Mouse (Mus musculus) embryonic facial prominence, embryonic 11.5 days (tissue): Measurements from ENCODE around the gene Chic2. TPM values are rescaled to one million over a fixed set of nuclear protein-coding genes. Genes with fewer than 3 reads are reported as not detected.
A peak's percentile ranks its signal among the peaks of the same experiment; 100 is the strongest.

Experiments used
- ATAC-seq: fragments of 200-750 bp; cut with Nextera tagmentation; replicated peaks from 2 replicates; pipeline ENCODE4 v1.8.0; 2017; ENCODE audit warnings: low read depth; ENCODE audit not compliant: insufficient number of reproducible peaks, low FRiP score, low TSS enrichment
- DNase-seq: peaks from one replicate; pipeline ENCODE4 v3.0.0-alpha.2; 2015; ENCODE audit warnings: low spot score
- H3K27ac ChIP-seq: fragments of 300-500 bp; sonication (generic); replicated peaks from 2 replicates; pipeline ENCODE4 v1.5.1; 2014; ENCODE audit warnings: mild to moderate bottlenecking, low read depth, low read length, control low read depth
- H3K27me3 ChIP-seq: fragments of 300-500 bp; sonication (generic); 2 replicates; pipeline ENCODE4 v1.6.1; 2014; ENCODE audit warnings: mild to moderate bottlenecking, low read length, moderate library complexity, mixed read lengths; ENCODE audit not compliant: control insufficient read depth, insufficient read depth
- H3K36me3 ChIP-seq: fragments of 300-500 bp; sonication (generic); replicated peaks from 2 replicates; pipeline ENCODE4 v1.6.1; 2014; ENCODE audit warnings: low read depth, mild to moderate bottlenecking, low read length, moderate library complexity, mixed read lengths; ENCODE audit not compliant: control insufficient read depth, insufficient read depth
- H3K4me1 ChIP-seq: fragments of 300-500 bp; sonication (generic); 2 replicates; pipeline ENCODE4 v1.6.1; 2014; ENCODE audit warnings: low read length, mixed read lengths; ENCODE audit not compliant: control insufficient read depth, insufficient read depth
- H3K4me2 ChIP-seq: fragments of 300-500 bp; sonication (generic); 2 replicates; pipeline ENCODE4 v1.6.1; 2014; ENCODE audit warnings: low read depth, mild to moderate bottlenecking, control low read depth, low read length, moderate library complexity
- H3K4me3 ChIP-seq: fragments of 300-500 bp; sonication (generic); 2 replicates; pipeline ENCODE4 v1.5.1; 2014; ENCODE audit warnings: low read depth, low read length, control low read depth
- H3K9ac ChIP-seq: fragments of 300-500 bp; sonication (generic); replicated peaks from 2 replicates; pipeline ENCODE4 v1.6.1; 2014; ENCODE audit warnings: mild to moderate bottlenecking, control low read depth, low read length
- H3K9me3 ChIP-seq: fragments of 300-500 bp; sonication (generic); replicated peaks from 2 replicates; pipeline ENCODE4 v1.6.1; 2016; ENCODE audit warnings: mild to moderate bottlenecking, low read length, inconsistent platforms, mixed read lengths; ENCODE audit not compliant: control insufficient read depth
- WGBS: fragments of 180-500 bp; shearing (Covaris S2); extraction: QIAGEN DNeasy Blood & Tissue Kit; methylation state at CpG from one replicate; pipeline ENCODE4 v1.1.7; 2014; 5-methylcytosine and 5-hydroxymethylcytosine counted together
- polyA plus RNA-seq: library from polyadenylated mRNA; unstranded; fragments of >200 nt; fragmentation: Nextera tagmentation; extraction: Ambion mirVana; gene quantifications from 2 replicates; pipeline ENCODE4 v1.2.1, GENCODE M21; 2014

Chic2 gene
- polyA plus RNA-seq, 1 experiment from 2014 or later = 51.2 TPM

DNA sequence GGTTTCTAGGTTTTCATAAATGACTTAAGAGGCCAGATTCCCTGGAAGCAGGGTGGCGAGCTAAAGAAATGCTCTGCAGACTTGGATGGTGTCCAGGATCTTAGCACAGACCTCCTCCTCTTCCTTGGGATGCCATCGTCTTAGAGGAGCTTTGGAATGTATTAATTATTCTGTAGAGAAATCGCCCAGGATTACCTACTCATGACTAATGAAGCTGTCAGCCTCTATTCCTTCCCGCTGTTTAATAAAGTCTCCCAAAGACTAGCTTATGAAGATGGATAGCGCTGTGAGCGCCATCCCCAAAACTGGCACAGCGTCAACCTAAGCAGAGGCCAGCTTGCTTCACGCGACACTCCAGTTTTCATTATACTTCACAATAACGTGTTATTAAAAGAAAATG is 77.7 kb downstream of the Chic2 start:
- no peak for ATAC-seq
- Histone ChIP-seq H3K36me3 (no peaks in the 10 kb centered on the region), H3K4me1 (no peaks in the 10 kb centered on the region), H3K4me3 (no peak overlapping the region), H3K27ac (no peak overlapping the region), H3K9me3 (no peaks in the 10 kb centered on the region), H3K4me2 (no peak overlapping the region), H3K9ac (no peak overlapping the region), H3K27me3 (no peaks in the 10 kb centered on the region)
- 82% methylated on average over 10 of the region's 10 CpGs for WGBS
- DNase-seq = no peak

DNA sequence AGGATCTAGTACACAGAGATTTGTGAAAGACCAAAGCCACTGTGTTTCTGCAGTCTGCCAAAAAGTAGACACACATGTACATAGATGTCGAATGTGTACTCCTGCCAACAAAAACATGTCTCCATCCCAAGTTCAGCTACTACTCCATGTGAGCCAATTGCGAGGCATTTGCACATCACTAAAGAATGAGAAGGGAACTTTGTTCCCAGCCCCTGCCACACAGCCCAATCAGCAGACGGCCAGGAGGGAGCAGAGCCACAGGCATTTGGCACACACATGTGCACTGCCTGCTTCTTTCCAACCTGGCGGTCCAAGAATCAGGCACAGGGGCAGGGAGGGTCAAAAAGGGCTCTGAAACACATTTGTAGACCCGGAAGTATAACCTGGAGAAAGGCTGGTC is 81.8 kb downstream of the Chic2 start:
- ATAC-seq (no peak), DNase-seq (no peak)
- H3K9me3 ChIP-seq = no peaks in the 10 kb centered on the region
- H3K27ac ChIP-seq = no peak overlapping the region
- H3K4me1 ChIP-seq = no peaks in the 10 kb centered on the region
- no peaks in the 10 kb centered on the region for H3K27me3 ChIP-seq
- no peak overlapping the region for H3K9ac ChIP-seq
- H3K4me3 ChIP-seq = no peak overlapping the region
- WGBS = 58% methylated on average over 5 of the region's 5 CpGs
- no peaks in the 10 kb centered on the region for H3K36me3 ChIP-seq
- H3K4me2 ChIP-seq = no peak overlapping the region

DNA sequence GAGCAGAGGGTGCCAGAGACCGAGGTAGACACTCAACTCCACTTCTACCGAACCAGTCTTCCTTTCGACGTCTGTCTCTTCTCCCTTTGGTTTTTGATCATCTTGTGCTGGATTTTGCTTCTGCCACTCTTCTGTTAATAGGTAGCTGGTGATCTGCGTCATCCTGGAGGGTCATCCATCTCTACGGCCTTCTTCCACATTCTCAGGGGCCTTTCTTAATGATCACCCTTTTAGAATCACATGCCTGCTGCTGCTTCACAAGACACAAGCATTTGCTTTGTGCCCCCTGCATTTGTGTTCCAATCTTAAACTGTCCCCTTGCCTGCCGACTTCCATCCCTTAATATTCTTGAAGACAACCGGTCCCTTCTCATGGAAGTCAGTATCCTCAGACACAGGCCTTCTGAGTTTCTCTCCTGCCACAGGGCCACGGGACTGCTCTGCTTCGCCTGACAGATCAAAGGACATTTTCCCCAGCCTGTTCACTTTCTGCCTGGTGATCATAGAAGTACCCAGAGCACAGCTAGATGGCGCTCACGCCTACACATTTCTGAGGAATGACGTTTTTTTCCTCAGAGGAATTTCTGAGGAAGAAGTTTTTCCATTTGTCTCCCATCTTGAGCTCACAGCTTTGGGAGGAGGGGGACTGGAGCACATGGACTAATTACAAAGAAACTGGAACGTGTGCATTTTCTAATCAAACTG is 83.6 kb downstream of the Chic2 start:
- peak; percentile 93 for DNase-seq
- Histone ChIP-seq H3K4me2 (no peak overlapping the region), H3K4me3 (no peak overlapping the region), H3K27me3 (no peaks in the 10 kb centered on the region), H3K36me3 (no peaks in the 10 kb centered on the region), H3K9ac (no peak overlapping the region), H3K9me3 (no peaks in the 10 kb centered on the region), H3K4me1 (no peaks in the 10 kb centered on the region), H3K27ac (no peak overlapping the region)
- ATAC-seq = no peak
- 27% methylated on average over 14 of the region's 14 CpGs for WGBS

DNA sequence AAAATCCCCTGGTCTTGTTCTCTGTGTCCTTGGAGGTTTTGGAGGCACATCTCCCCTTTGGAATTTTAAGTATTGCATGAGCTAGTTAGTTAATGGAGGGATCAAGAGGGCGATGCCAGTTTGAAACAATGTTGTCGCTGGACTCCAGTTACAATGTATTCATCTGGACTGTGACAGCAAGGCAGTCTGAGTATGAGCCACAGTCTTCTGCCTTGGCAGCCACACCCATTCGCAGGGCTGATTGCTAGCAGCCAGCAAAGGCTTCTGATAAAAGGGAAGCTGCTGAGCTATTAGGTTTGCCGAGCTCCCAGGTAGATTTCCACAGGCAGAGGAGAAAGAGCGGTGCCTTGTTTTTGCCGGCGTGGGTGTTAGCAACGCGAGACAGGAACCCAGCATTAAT is 84.3 kb downstream of the Chic2 start:
- Histone ChIP-seq H3K36me3 (no peaks in the 10 kb centered on the region), H3K27me3 (no peaks in the 10 kb centered on the region), H3K4me2 (no peak overlapping the region), H3K9ac (no peak overlapping the region), H3K4me3 (no peak overlapping the region), H3K9me3 (no peaks in the 10 kb centered on the region), H3K4me1 (no peaks in the 10 kb centered on the region), H3K27ac (no peak overlapping the region)
- 56% methylated on average over 9 of the region's 9 CpGs for WGBS
- ATAC-seq (no peak), DNase-seq (no peak)

DNA sequence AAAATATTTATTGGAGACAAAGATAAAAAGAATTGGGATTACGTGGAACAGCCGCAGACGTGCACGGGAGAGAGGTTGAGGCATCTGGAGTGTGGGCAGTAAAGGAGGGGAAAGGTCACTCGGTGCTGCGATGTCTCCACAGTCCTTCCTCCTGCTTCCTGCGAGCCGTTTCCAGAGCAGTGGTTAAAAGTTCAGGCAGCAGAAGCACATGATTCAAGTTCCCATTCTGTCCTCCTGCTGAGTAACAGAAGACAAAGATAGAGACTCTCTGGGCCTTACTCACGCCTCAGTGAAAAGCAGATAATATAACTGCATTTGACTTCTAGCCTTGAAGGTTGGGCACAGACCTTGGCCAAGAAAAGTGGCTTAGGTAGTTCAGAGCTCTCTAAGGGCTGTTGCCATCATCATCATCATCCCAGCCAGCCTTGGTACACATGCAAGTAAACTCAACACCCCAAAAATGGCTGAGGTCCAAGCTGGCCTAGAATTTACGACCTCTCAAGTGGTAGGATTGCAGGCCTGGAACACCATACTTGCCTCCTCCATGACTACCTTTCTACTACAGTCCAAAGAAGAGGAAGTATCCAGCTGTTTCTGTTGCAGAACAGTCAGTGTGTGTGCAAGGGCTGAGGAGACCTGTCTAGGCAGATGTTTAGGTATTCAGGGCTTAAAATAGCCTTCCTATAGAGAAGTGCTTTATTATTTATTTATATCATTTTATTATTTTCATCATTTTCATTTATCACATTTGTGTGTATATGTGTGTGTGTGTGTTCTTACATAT is 87.1 kb downstream of the Chic2 start:
- H3K4me1 ChIP-seq = no peaks in the 10 kb centered on the region
- 40% methylated on average over 10 of the region's 10 CpGs for WGBS
- DNase-seq = no peak
- no peak overlapping the region for H3K4me3 ChIP-seq
- no peaks in the 10 kb centered on the region for H3K9me3 ChIP-seq
- ATAC-seq = no peak
- H3K36me3 ChIP-seq = no peaks in the 10 kb centered on the region
- H3K9ac ChIP-seq = no peak overlapping the region
- H3K27me3 ChIP-seq = no peaks in the 10 kb centered on the region
- H3K4me2 ChIP-seq = no peak overlapping the region
- no peak overlapping the region for H3K27ac ChIP-seq

DNA sequence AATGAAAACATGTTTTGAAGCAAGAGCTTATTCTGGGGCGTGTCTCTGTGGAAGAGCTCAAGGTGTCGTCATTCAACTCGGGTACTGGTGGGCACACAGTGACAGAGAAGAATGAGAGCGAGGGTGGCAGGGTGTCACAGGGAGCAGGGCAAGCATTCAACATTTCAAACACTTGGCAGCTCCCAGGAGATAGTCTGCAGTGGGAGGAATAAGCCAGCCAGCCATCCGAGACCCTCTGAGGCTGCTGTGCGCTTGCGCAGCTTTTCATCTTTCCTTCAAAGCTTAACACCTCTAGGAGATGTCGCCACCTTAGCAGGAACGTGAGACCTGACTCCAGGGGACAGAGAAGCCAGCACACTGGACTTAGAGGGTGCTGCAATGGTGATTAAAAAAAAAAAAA is 88.2 kb downstream of the Chic2 start:
- H3K36me3 ChIP-seq = no peaks in the 10 kb centered on the region
- H3K27me3 ChIP-seq = no peaks in the 10 kb centered on the region
- no peak overlapping the region for H3K4me3 ChIP-seq
- no peak overlapping the region for H3K27ac ChIP-seq
- no peak overlapping the region for H3K9ac ChIP-seq
- H3K4me2 ChIP-seq = no peak overlapping the region
- no peaks in the 10 kb centered on the region for H3K9me3 ChIP-seq
- H3K4me1 ChIP-seq = no peaks in the 10 kb centered on the region
- DNase-seq (no peak), ATAC-seq (no peak)
- 52% methylated on average over 9 of the region's 9 CpGs for WGBS

DNA sequence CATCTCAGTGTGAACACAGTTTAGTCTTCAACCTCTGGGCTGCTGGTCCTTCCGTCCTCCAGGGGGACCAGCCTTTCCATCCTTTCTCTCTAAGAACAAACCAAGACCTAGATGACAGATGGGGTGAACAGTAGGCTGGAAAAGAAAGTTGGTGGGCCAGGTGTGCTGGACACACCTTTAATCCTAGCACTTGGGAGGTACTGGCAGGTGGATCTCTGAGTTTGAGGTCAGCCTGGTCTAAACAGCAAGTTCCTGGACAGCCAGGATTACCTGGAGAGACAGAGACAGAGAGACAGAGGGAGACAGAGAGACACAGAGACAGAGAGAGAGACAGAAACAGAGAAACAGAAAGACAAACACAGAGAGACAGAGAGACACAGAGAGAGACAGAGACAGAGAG is 89.0 kb downstream of the Chic2 start:
- Histone ChIP-seq H3K4me2 (no peak overlapping the region), H3K9me3 (no peaks in the 10 kb centered on the region), H3K9ac (no peak overlapping the region), H3K27me3 (no peaks in the 10 kb centered on the region), H3K4me3 (no peak overlapping the region), H3K27ac (no peak overlapping the region), H3K4me1 (no peaks in the 10 kb centered on the region), H3K36me3 (no peaks in the 10 kb centered on the region)
- ATAC-seq (no peak), DNase-seq (no peak)
- WGBS = 88% methylated on average over 1 of the region's 1 CpGs

DNA sequence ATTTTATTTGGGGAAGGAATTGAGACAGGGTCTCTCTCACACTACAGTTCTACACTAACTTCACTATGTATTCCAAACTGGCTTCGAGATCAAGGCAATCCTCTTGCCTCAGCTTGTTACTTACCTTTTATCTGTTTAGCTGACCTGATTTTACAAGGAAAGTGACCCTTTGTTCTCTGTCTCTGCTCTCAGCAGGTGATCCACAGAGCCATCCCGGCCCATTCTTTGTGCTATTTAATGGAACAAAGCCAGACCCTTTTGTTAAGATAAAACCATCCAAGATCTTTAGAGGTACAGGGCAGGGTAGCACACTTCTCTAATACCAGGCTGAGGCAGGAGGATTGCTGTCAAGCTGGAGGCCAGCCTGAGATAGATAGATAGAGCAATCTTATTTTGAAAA is 91.6 kb downstream of the Chic2 start:
- H3K27me3 ChIP-seq = no peaks in the 10 kb centered on the region

More for the DNA sequence above, 91.6 kb downstream of the Chic2 start:
- 35% methylated on average over 2 of the region's 2 CpGs for WGBS
- Histone ChIP-seq H3K36me3 (no peaks in the 10 kb centered on the region), H3K27ac (no peak overlapping the region), H3K4me3 (no peak overlapping the region), H3K9me3 (no peaks in the 10 kb centered on the region), H3K4me2 (no peak overlapping the region), H3K9ac (no peak overlapping the region), H3K4me1 (no peaks in the 10 kb centered on the region)
- no peak for DNase-seq
- ATAC-seq = no peak
